Mouse (Mus musculus) regulatory T cell (primary cell): ENCODE measurements around the gene Pcsk6.

Experiments
- in situ Hi-C: fragments of 300-600 bp; cut with MboI, MseI; formaldehyde crosslinking; loops from one replicate; pipeline ENCODE4 v1.15.1; 2025; ENCODE audit warnings: high pct_unique_total_duplicates

The Pcsk6 gene

GRCm38 (mm10) chr7:66001035-66001754 lies 139.7 kb downstream of the Pcsk6 start:
- in situ Hi-C loops, result no loop called here

DNA sequence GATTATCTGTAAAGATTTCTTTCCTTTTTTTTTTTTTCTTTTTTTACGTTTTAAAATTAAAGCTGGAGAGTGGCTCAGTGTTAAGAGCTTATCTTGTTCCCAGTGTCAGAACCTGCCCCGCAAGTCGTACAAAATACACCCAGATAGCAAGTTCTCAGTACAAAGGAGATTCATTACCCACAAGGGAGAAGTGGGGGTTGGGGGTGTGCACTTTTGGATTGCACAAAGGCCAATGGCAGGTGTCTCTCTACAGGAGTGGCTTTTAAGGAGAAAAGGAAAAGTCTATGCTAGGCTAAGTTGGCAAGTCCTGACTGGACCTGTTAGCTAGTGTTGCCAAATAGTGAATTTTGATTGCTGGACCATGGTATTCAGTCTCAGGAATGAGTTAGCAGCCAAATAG lies 140.3 kb downstream of the Pcsk6 start:
- in situ Hi-C loops, result no loop called here

- in situ Hi-C loops, result no loop called here
Measured at GRCm38 (mm10) chr7:66003447-66003846, 141.9 kb downstream of the Pcsk6 start.

- in situ Hi-C loops, result no loop called here
Measured at GRCm38 (mm10) chr7:66003865-66004638, 142.5 kb downstream of the Pcsk6 start.

DNA sequence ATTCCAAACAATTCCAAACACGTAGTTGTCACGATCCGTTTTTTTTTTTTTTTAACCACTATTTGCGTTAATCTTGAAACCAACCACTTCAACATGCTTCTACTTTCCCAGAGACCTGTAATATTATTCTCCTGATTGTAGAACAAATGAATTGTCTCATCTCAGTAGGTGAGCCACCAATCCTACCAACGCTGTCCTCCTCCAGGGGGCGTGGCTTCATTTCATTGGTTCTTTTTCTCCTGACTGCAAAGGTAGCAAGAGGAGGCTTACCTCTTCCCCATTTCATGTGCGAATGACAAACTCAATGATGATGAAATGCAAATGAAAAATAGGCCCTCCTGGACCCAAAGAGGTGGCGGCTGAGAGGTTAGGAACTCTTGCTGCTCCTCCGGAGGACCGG lies 143.5 kb downstream of the Pcsk6 start:
- in situ Hi-C loops, result no loop called here

DNA sequence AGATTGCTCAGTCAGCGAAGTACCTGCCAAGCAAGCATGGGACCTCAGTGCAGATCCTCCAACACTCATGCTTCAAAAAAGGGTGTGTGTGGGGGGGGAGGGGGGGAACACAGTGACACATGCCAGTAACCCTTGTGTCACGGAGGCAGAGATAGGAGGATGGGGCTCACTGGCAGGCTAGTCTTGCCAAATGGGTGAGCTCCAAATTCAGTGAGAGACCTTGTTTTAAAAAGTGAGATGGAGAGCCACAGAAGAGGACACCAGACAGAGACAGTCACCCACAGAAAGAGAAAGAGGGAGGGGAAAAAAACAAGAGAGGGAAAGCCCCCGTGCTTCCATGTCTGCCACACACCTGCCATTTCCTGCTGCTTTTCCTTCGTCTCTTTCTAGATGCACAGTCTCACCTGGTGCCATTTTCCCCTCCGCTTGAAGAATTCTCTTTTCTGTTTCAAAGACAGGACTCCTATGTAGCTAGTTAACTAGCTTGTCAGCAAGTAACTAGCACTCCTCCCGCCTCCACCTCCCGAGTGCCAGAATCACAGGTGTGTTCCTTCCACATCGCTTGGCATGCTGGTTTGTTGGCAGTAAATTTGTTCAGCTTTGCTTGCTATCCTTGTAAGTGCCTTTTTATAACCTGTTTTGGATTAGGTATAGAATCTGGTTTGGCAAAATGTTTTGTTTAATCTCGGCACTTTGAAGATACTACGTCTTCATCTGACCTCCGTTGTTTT lies 146.8 kb downstream of the Pcsk6 start:
- in situ Hi-C loops, result no loop called here

GRCm38 (mm10) chr7:66008892-66009273 lies 147.3 kb downstream of the Pcsk6 start:
- in situ Hi-C loops, result no loop called here

DNA sequence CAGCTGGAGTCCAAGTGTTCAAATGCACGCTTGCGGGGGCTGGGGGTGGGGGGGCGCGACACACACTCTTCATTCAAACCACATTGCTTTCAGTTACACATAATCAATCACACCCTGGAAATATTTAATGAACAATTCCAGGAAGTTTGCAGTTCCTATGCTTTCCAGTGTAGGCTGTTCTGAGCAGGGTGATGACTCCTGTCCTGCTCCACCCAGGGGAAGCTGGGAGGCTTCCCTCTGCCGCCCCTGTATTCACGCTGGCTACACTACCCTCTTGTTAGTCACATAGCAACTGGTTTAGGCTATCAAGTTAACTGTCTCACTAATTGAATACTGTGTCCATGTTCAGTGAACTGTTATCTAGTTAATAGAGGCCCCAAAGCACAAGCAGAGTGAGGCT lies 149.0 kb downstream of the Pcsk6 start:
- in situ Hi-C loops, result no loop called here

DNA sequence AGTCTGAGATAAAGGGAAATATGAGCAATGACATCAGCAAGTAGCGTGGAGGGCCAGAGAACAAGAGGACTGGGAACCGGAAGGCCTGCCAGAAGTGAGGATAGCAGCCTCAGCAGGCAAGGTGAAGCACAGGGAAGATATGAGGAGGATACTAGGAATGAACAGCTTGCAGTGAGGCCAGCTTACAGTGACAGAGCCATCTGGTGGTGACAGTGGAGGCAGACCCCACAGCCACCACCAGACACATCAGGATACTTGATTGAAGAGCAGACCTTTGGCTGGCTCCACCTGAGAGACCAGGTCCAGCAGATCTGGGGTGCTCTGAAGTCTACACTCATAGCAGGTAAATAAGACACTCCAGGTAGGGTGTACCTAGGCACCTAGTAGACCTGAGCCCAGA lies 166.2 kb downstream of the Pcsk6 start:
- in situ Hi-C loops, result no loop called here

DNA sequence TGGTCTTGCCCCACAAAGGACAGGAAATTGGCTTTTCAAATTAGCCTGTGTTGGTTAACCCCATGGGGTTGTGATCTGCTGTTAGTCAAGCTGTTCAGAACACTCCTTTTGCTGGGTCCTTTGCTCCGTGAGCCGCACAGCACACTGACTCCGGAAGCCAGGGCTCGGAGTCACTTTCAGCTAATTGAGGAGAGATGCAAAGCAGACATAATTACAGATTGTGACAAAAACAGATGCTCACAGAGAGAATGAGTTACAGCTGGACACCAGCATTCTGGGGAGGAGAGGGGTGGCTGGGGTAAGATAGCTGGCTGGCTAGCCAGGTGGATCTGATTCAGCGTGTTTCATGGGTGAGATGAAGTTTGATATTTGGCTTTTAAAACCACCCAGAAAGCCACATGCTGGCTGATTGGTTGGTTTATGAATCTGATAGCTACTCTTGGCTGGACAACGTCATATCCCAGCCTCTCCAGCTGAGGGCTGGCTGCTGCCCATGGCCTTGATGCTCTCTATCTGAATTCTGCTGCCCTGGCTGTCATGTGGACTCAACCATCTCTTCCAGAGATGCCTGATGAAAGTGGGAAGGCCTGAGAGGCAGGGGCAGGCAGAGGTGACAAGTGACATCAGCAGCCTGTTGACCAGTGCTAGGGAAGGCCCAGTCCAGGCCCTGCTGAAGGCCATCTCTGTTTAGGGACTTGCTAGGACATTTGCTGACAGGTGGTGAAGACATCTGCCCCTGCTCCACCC lies 167.4 kb downstream of the Pcsk6 start:
- in situ Hi-C loops, result no loop called here

DNA sequence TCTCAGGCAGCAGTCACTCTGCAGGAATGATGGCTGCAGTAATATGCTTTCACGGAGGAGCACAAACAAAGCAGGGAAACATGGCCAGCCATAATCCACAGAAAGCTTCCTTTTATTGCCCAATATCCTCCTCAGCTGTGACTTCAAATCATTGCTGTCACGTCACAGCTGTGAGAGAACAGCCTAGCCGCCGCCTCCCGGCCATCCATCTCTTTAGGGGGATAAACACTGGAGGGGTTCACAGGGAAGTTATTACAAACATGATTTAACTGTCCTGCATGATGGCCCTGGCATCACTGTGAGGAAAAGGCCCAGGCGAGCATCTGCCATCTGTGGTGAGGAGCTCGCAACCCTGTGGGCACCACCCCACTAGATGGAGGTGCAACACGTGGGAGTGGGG lies 175.3 kb downstream of the Pcsk6 start:
- in situ Hi-C loops, result no loop called here

GRCm38 (mm10) chr7:66038261-66038660 lies 176.7 kb downstream of the Pcsk6 start:
- in situ Hi-C loops, result no loop called here

DNA sequence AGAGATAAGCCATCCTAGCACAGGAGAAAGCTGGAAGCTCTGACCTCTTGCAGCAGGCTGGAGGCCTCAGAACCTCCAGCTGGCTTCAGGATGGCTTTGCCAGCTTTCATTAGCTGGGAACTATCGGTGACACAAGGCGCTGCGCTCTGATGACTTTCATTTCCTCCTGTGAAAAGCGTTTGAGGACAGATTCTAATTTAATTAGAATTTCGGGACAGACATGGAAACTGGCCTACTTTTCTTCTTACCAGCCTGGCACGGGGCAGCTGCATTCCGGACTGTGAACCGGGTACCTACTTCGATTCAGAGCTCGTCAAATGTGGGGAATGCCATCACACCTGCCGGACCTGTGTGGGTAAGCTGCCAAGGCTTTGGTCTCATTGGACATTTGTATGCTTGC lies 177.2 kb downstream of the Pcsk6 start:
- in situ Hi-C loops, result no loop called here

DNA sequence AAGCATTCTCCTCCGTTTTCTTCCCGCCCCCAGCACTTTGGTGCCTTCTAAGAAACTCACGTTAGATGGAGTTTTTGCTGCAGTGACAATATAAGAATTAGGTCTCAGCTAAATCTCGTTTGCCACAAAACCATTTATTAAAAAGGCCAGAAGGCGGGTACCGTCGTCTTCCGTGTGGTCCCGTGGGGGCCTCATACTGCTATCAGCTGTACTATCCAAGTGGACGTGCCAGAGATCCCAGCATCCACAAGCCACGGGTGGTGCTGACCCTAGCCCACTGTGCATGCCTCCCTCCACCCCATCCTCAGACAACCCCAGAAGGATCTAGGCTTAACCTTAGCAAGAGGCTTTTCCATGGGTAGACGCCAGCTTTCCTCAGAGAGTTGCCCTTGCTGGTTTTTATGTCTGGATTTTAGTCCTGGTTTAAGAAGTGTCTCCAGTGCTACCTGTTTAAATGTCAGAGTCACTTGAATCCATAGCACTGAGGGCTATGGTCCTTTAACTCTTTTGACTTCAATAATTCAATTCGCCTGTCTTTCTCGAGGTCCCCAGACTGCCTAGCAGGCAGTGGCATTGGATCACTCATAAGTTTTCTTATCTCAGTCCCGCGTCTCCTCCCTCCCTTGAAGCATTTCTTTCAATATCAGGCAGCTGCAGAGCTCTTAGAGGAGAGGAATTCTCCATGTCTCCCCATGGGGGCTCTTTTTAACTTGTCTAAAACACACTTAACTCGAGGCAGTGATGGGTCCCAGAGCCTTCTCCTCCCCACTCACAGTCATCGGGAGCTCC lies 178.7 kb downstream of the Pcsk6 start:
- in situ Hi-C loops, result no loop called here

- in situ Hi-C loops, result no loop called here
Measured at GRCm38 (mm10) chr7:66043552-66044459, 182.3 kb downstream of the Pcsk6 start, which contains the start of gene Gm45213. Gene Gm45213 (plus strand): TSS chr7:66043602.

GRCm38 (mm10) chr7:66044617-66045016 lies 183.1 kb downstream of the Pcsk6 start:
- in situ Hi-C loops, result no loop called here

DNA sequence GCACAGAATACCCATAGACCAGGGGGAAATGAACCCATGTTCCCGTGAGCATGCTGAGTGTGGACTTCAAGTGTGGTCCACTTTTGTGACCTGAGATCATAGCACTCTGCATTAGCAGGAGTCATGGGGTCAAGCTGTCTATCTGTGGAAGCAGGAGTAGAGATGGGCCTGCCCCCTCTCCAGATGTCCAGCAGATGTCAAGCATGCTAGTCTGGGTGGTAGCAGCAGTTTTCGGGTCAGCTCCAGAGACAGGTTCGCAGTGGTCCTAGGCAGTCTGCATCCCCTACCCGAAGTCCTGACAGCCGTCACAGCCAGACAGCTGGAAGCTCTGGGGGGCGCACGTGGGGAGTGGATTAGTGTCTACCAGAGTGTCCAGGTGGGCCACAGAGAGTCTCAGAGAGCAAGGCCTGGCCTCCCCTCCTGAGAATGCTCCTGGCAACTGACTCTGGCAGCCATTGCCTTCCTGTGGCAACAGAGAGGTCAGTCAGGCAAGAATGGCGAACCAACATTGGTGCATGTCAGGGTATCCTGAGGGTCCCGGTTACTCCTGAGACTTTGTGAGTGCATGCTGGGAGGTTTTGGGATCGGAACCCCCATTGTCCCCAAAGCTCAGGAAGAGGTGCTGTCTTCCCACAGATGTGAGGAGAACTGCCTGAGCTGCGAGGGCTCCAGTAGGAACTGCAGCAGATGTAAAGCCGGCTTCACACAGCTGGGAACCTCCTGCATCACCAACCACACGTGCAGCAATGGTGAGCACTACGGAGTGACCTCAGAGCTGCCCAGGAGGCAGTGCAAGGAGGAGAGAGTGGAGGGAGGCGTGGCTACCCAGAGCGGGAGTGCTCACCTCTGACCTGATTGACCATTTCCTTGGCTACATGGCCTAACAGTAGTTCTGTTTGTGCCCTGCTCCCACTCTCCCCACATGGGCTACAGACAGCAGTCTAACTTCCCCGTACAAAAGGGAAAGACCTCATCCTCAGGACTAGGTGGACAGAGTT lies 185.7 kb downstream of the Pcsk6 start:
- in situ Hi-C loops, result no loop called here

GRCm38 (mm10) chr7:66047975-66048374 lies 186.4 kb downstream of the Pcsk6 start:
- in situ Hi-C loops, result no loop called here
